Mouse (Mus musculus): ENCODE measurements around the gene Ano9. TPM values are rescaled to one million over a fixed set of nuclear protein-coding genes. Genes with fewer than 3 reads are reported as not detected.

Ano9 gene
- total RNA-seq (2014; rRNA removed) (not detected in 2 replicates), polyA plus RNA-seq (2012; rRNA removed) (0.09 and 0.13 TPM in 2 replicates)

DNA sequence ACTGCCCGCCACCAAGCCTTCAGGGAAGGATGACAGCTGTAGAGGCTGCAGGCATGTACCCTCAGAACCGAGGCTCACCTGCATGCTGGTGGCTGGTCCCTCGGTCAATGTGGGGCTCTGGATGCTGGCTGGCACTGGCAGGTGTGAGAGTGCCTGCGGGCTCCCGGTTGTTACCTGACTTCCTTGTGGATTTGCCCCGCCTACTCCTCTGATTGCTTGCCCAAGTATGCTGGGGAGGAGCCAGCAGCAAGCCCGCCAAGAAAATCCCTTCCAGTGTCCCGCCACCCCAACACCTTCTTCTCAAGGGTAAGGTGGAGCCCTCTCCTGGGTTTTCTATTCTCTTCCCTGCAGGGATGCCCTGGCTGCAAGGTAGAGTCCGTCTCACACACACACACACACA, at the start of gene Ano9:
TSS of gene Ano9 (minus strand) at position 171 of the 400 bp plus-strand sequence.
- Histone ChIP-seq H3K4me3 (ENCODE audit: insufficient read depth, low read depth, low read length) (no peak within 1 kb of the TSS), H3K27me3 (ENCODE audit: control insufficient read depth, insufficient read depth, low read length) (no peaks in the 10 kb centered on the region), H3K27ac (replicated peaks; ENCODE audit: insufficient read depth, low read depth, low read length) (no peak within 1 kb of the TSS), H3K4me1 (ENCODE audit: control insufficient read depth, insufficient read depth, low read length) (peaks cover 8% of the 10 kb centered on the region; the same call in 1 of the 2 replicates), H3K79me2 (ENCODE audit: control insufficient read depth, insufficient read depth, low read length) (no peaks in the 10 kb centered on the region), H3K9ac (ENCODE audit: low read depth, low read length) (no peak within 1 kb of the TSS), H3K36me3 (ENCODE audit: control insufficient read depth, insufficient read depth, low read length) (no peaks in the 10 kb centered on the region)
- TF ChIP-seq POLR2A (IDR thresholded peaks at IDR 0.05; ENCODE audit: extremely low read depth, insufficient read depth, low read length) = no peak
- TF ChIP-seq CTCF (IDR thresholded peaks at IDR 0.05; ENCODE audit: low read depth, low read length) = no peak
- 64% methylated on average over 9 of the region's 9 CpGs for WGBS
- no peak for DNase-seq (ENCODE audit: extremely low read depth, low read depth, low spot score)

DNA sequence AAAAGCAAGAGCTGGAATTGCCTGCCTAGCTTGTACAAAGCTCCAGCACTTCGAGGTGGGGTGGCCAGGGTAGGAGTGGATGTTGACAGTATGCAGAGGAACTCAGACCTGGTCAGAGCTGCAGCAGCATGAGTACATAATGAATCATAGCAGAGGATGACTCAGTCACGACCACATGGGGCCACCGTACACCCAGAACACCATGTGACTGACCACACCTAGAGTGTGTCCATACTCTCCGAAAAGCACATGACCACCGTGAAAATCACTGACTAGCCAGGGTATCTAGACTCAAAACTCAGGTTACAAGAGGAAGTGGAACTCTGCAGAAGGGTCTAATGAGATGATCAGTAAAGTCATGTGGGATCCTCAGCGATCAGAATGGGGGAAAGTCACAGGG, 47.2 kb upstream of the Ano9 start:
- peaks cover 49% of the 10 kb centered on the region for H3K36me3 ChIP-seq (ENCODE audit: control insufficient read depth, insufficient read depth, low read length)
- DNase-seq (ENCODE audit: extremely low read depth, low read depth, low spot score) = no peak
- no peak overlapping the region for H3K4me3 ChIP-seq (ENCODE audit: insufficient read depth, low read depth, low read length)
- WGBS = 72% methylated on average over 6 of the region's 6 CpGs
- no peaks in the 10 kb centered on the region for H3K27me3 ChIP-seq (ENCODE audit: control insufficient read depth, insufficient read depth, low read length)
- H3K4me1 ChIP-seq (ENCODE audit: control insufficient read depth, insufficient read depth, low read length) = peaks cover 11% of the 10 kb centered on the region; the same call in 1 of the 2 replicates
- TF ChIP-seq POLR2A (IDR thresholded peaks at IDR 0.05; ENCODE audit: extremely low read depth, insufficient read depth, low read length) (no peak), CTCF (IDR thresholded peaks at IDR 0.05; ENCODE audit: low read depth, low read length) (no peak)
- H3K79me2 ChIP-seq (ENCODE audit: control insufficient read depth, insufficient read depth, low read length) = no peaks in the 10 kb centered on the region
- H3K9ac ChIP-seq (ENCODE audit: low read depth, low read length) = no peak overlapping the region
- H3K27ac ChIP-seq (replicated peaks; ENCODE audit: insufficient read depth, low read depth, low read length) = no peak overlapping the region

DNA sequence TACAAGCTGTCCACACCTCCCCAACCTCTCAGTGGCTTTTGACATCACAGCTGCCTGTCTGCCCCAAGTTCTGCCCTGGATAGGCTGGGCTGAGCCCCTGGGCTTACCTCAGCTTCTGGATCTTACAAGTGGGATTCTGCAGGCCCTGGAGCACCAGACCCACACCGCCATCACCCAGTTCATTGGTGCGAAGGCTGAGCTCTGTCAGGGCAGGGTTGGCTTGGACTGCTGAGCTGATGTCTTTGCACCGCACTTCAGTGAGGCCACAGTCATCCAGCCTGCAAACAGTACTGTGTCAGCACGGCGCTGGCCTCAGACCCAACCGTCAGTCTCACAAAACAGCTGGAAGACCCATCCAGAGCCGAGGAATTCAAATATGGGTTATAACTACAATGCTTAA, 46.8 kb upstream of the Ano9 start:
- Histone ChIP-seq H3K79me2 (ENCODE audit: control insufficient read depth, insufficient read depth, low read length) (no peaks in the 10 kb centered on the region), H3K4me1 (ENCODE audit: control insufficient read depth, insufficient read depth, low read length) (peaks cover 7% of the 10 kb centered on the region; the same call in 1 of the 2 replicates), H3K4me3 (ENCODE audit: insufficient read depth, low read depth, low read length) (no peak overlapping the region), H3K27me3 (ENCODE audit: control insufficient read depth, insufficient read depth, low read length) (no peaks in the 10 kb centered on the region), H3K9ac (ENCODE audit: low read depth, low read length) (no peak overlapping the region), H3K36me3 (ENCODE audit: control insufficient read depth, insufficient read depth, low read length) (peaks cover 52% of the 10 kb centered on the region), H3K27ac (replicated peaks; ENCODE audit: insufficient read depth, low read depth, low read length) (no peak overlapping the region)
- DNase-seq (ENCODE audit: extremely low read depth, low read depth, low spot score) = no peak
- TF ChIP-seq CTCF (IDR thresholded peaks at IDR 0.05; ENCODE audit: low read depth, low read length) = no peak
- no peak for TF ChIP-seq POLR2A (IDR thresholded peaks at IDR 0.05; ENCODE audit: extremely low read depth, insufficient read depth, low read length)
- WGBS = 96% methylated on average over 7 of the region's 7 CpGs

DNA sequence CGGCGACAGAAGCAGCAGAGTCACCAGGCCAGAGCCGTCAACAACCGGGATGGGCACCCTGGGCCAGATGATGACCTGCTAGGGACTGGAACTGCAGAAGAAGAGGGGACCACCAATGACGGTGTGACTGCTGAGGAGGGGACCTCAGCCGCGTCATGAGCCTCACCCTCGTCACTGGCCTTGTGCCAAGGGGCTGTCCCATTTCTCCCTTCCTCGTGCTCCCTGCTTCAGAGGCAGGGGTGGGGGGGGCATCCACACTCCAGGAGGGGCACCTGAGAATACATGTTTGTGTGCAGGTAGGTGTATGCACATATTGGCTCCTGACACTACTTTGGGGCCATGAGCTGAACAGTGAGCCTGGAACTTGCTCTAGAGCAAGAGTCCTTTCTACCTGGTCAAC, 37.8 kb upstream of the Ano9 start:
- Histone ChIP-seq H3K79me2 (ENCODE audit: control insufficient read depth, insufficient read depth, low read length) (no peaks in the 10 kb centered on the region), H3K27me3 (ENCODE audit: control insufficient read depth, insufficient read depth, low read length) (no peaks in the 10 kb centered on the region), H3K36me3 (ENCODE audit: control insufficient read depth, insufficient read depth, low read length) (peaks cover 15% of the 10 kb centered on the region; the same call in 1 of the 2 replicates), H3K27ac (replicated peaks; ENCODE audit: insufficient read depth, low read depth, low read length) (no peak overlapping the region), H3K4me1 (ENCODE audit: control insufficient read depth, insufficient read depth, low read length) (no peaks in the 10 kb centered on the region), H3K9ac (ENCODE audit: low read depth, low read length) (no peak overlapping the region), H3K4me3 (ENCODE audit: insufficient read depth, low read depth, low read length) (no peak overlapping the region)
- DNase-seq (ENCODE audit: extremely low read depth, low read depth, low spot score) = no peak
- WGBS = 81% methylated on average over 9 of the region's 9 CpGs
- TF ChIP-seq POLR2A (IDR thresholded peaks at IDR 0.05; ENCODE audit: extremely low read depth, insufficient read depth, low read length) (no peak), CTCF (IDR thresholded peaks at IDR 0.05; ENCODE audit: low read depth, low read length) (no peak)

DNA sequence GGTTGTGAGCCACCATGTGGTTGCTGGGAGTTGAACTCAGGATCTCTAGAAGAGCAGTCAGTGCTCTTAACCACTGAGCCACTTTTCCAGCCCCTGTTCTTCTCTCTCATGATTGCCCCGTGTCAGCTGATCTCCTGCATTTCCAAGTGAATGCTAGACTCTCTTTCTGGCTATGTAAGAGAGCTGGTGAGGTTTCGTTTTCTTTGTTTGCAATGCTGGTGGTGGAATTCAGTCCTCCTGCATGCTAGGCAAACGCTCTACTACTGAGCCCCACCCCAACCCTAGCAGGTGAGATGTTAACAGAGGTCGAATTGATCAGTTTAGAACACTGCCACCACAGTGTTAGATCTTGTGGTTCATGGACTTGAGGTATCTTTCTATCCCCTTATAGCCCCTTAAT, 31.0 kb upstream of the Ano9 start:
- no peak overlapping the region for H3K9ac ChIP-seq (ENCODE audit: low read depth, low read length)
- no peak overlapping the region for H3K4me3 ChIP-seq (ENCODE audit: insufficient read depth, low read depth, low read length)
- 65% methylated on average over 4 of the region's 4 CpGs for WGBS
- TF ChIP-seq POLR2A (IDR thresholded peaks at IDR 0.05; ENCODE audit: extremely low read depth, insufficient read depth, low read length) (no peak), CTCF (IDR thresholded peaks at IDR 0.05; ENCODE audit: low read depth, low read length) (no peak)
- H3K27me3 ChIP-seq (ENCODE audit: control insufficient read depth, insufficient read depth, low read length) = no peaks in the 10 kb centered on the region
- H3K4me1 ChIP-seq (ENCODE audit: control insufficient read depth, insufficient read depth, low read length) = no peaks in the 10 kb centered on the region
- no peaks in the 10 kb centered on the region for H3K79me2 ChIP-seq (ENCODE audit: control insufficient read depth, insufficient read depth, low read length)
- no peak for DNase-seq (ENCODE audit: extremely low read depth, low read depth, low spot score)
- H3K27ac ChIP-seq (replicated peaks; ENCODE audit: insufficient read depth, low read depth, low read length) = no peak overlapping the region
- no peaks in the 10 kb centered on the region for H3K36me3 ChIP-seq (ENCODE audit: control insufficient read depth, insufficient read depth, low read length)

DNA sequence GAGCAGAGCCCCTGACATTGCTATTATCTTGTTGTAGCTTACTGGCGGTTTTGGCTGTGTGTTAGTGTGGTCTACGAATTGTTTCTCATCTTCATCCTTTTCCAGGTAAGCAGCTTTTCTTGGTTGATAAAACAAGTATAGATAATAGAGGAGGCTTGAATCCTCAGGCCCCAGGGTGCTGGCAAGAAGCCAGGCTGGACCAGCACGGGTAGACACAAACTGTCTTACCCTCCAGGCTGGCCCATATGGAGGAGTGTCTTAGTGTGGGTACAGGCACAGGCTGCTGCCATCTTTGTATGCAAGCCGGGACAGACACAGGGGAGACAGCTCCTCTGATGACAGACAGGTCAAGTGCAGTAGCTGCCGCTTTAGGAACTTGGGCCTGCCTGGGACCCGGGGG, 29.4 kb upstream of the Ano9 start:
- Histone ChIP-seq H3K9ac (ENCODE audit: low read depth, low read length) (no peak overlapping the region), H3K27ac (replicated peaks; ENCODE audit: insufficient read depth, low read depth, low read length) (no peak overlapping the region), H3K4me1 (ENCODE audit: control insufficient read depth, insufficient read depth, low read length) (no peaks in the 10 kb centered on the region), H3K27me3 (ENCODE audit: control insufficient read depth, insufficient read depth, low read length) (no peaks in the 10 kb centered on the region), H3K36me3 (ENCODE audit: control insufficient read depth, insufficient read depth, low read length) (no peaks in the 10 kb centered on the region), H3K79me2 (ENCODE audit: control insufficient read depth, insufficient read depth, low read length) (no peaks in the 10 kb centered on the region), H3K4me3 (ENCODE audit: insufficient read depth, low read depth, low read length) (no peak overlapping the region)
- no peak for DNase-seq (ENCODE audit: extremely low read depth, low read depth, low spot score)
- WGBS = 89% methylated on average over 6 of the region's 6 CpGs
- TF ChIP-seq POLR2A (IDR thresholded peaks at IDR 0.05; ENCODE audit: extremely low read depth, insufficient read depth, low read length) (no peak), CTCF (IDR thresholded peaks at IDR 0.05; ENCODE audit: low read depth, low read length) (no peak)

Measured in liver, adult 2 months (tissue).